In genomic region chr5:66869545-66869944, GRCm38 (mm10) we compare ENCODE assay signal across 35 mouse cellular contexts.
"Had no signal": no experiment of that assay in that cellular context is flagged by ENCODE, and none has a peak within 500 bp of the region (broad histone marks: within the 10 kb centered on the region; RNA-seq: fewer than 3 reads in every experiment).

No protein-coding gene starts in this region.

- H3K4me1 ChIP-seq: heart, embryonic 15.5 days; intestine, embryonic 15.5 days; kidney, embryonic 15.5 days had no signal

- H3K27me3 ChIP-seq: heart, embryonic 12.5 days; heart, embryonic 13.5 days; heart, embryonic 15.5 days; hindbrain, embryonic 12.5 days; hindbrain, embryonic 15.5 days; intestine, embryonic 15.5 days; kidney, embryonic 15.5 days had no signal

- H3K4me3 ChIP-seq: heart, embryonic 10.5 days; heart, embryonic 12.5 days; heart, embryonic 13.5 days; heart, embryonic 15.5 days; hindbrain, embryonic 10.5 days; hindbrain, embryonic 12.5 days; hindbrain, embryonic 15.5 days; intestine, embryonic 15.5 days; kidney, embryonic 15.5 days; layer of hippocampus, adult 2 months; left cerebral cortex, adult 2 months had no signal

- H3K36me3 ChIP-seq: heart, embryonic 10.5 days; heart, embryonic 12.5 days; heart, embryonic 13.5 days; heart, embryonic 15.5 days; hindbrain, embryonic 10.5 days; hindbrain, embryonic 12.5 days; hindbrain, embryonic 15.5 days; intestine, embryonic 15.5 days; kidney, embryonic 15.5 days had no signal

- H3K27ac ChIP-seq: heart, embryonic 10.5 days; heart, embryonic 13.5 days; heart, embryonic 15.5 days; hindbrain, embryonic 10.5 days; hindbrain, embryonic 12.5 days; hindbrain, embryonic 14.5 days; hindbrain, embryonic 15.5 days; hindbrain, postnatal 0 days; intestine, embryonic 15.5 days; kidney, embryonic 15.5 days; kidney, postnatal 0 days; layer of hippocampus, adult 2 months; left cerebral cortex, adult 2 months had no signal

- ATAC-seq: hindbrain, embryonic 16.5 days; hindbrain, postnatal 0 days; inflammation-experienced regulatory T-cells, adult 6 months; intestine, embryonic 15.5 days; intestine, embryonic 16.5 days; intestine, postnatal 0 days had no signal

- DNase-seq: heart, postnatal 10 days; heart, postnatal 14 days; heart, postnatal 36 days; heart, postnatal 4 days; kidney, adult 11 months; kidney, adult 18-20 months; kidney, adult 2 months; kidney, adult 8-10 months; kidney, adult 9 months; kidney, postnatal 10 days; kidney, postnatal 14 days; kidney, postnatal 25 days; kidney, postnatal 36 days; kidney, postnatal 4 days; layer of hippocampus, adult 9-11 months; layer of hippocampus, postnatal 36 days had no signal

- H3K4me2 ChIP-seq: heart, embryonic 11.5 days; heart, embryonic 12.5 days; heart, embryonic 13.5 days; heart, embryonic 15.5 days; hindbrain, embryonic 12.5 days; hindbrain, embryonic 14.5 days; hindbrain, embryonic 15.5 days; intestine, embryonic 15.5 days; kidney, embryonic 15.5 days had no signal

- H3K9ac ChIP-seq: heart, embryonic 12.5 days; heart, embryonic 13.5 days; heart, embryonic 15.5 days; hindbrain, embryonic 12.5 days; hindbrain, embryonic 14.5 days; hindbrain, embryonic 15.5 days; intestine, embryonic 15.5 days; kidney, embryonic 15.5 days had no signal

- H3K9me3 ChIP-seq: heart, embryonic 10.5 days; heart, embryonic 12.5 days; heart, embryonic 13.5 days; heart, embryonic 15.5 days; hindbrain, embryonic 10.5 days; hindbrain, embryonic 12.5 days; hindbrain, embryonic 15.5 days; intestine, embryonic 15.5 days; kidney, embryonic 15.5 days had no signal
